Mouse (Mus musculus) olfactory bulb, adult 2 months (tissue): ENCODE results near the gene Nup93. TPM values are rescaled to one million over a fixed set of nuclear protein-coding genes. Genes with fewer than 3 reads are reported as not detected.
A peak's percentile ranks its signal among the peaks of the same experiment; 100 is the strongest.

Experiments
- H3K27ac ChIP-seq: fragments of 200-500 bp; 2 replicates; pipeline ENCODE4 v1.5.1; 2012; ENCODE audit warnings: low read depth, low read length; ENCODE audit not compliant: insufficient read depth
- H3K4me1 ChIP-seq: fragments of 200-500 bp; 2 replicates; pipeline ENCODE4 v1.6.1; 2012; ENCODE audit warnings: low read length; ENCODE audit not compliant: control insufficient read depth, insufficient read depth
- H3K4me3 ChIP-seq: fragments of 200-500 bp; 2 replicates; pipeline ENCODE4 v1.5.1; 2012; ENCODE audit warnings: mild to moderate bottlenecking, low read depth, low read length, moderate library complexity; ENCODE audit not compliant: insufficient read depth
- CTCF ChIP-seq: fragments of 200-500 bp; IDR thresholded peaks from 2 replicates; pipeline ENCODE4 v1.5.1; 2012; ENCODE audit warnings: low read depth, mild to moderate bottlenecking, low read length, moderate library complexity; ENCODE audit not compliant: insufficient read depth
- POLR2A ChIP-seq: fragments of 200-500 bp; IDR thresholded peaks from 2 replicates; pipeline ENCODE4 v1.6.1; 2012; ENCODE audit warnings: mild to moderate bottlenecking, low read depth, low read length, moderate library complexity; ENCODE audit not compliant: insufficient read depth
- WGBS: fragments of 180-500 bp; shearing (Covaris S2); methylation state at CpG from one replicate; pipeline ENCODE4 v1.1.7; 2018; 5-methylcytosine and 5-hydroxymethylcytosine counted together
- polyA plus RNA-seq: library from polyadenylated mRNA; stranded (reverse); fragments of >200 nt; gene quantifications from 2 replicates; pipeline ENCODE4 v1.2.4, GENCODE M21; 2012; ENCODE audit warnings: low replicate concordance; ENCODE audit not compliant: missing spikeins, insufficient read depth, insufficient read length

Nup93 gene
- polyA plus RNA-seq, 1 experiment, result not detected

DNA sequence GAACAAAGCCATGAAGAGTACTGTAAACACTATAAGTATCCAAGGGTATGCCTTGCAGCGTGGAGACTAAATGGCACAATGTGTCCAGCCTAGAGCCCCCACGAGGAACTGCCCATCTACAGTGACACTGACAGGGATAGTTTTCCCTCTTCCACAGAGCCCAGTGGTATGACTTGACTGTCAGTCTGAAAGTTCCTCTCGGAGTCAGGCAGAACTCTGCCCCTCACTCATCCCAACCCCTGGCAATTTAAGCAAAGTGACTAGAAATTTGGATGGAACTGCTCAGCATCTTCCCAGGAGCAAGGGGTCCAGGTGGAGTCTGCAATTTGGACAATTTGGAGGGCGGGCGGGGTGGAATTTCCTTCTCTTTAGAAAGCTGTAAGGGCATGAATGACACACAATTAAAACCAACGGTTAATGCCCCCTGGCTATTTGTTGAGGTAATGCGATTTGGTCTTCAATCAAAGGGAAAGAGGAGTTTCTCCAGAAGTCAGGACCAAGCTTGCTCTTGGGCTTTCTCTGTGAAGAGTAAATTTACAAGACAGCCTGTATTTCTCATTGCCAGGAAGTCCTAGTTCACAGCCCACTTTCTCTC is 39.6 kb upstream of the Nup93 start:
- H3K4me3 ChIP-seq, result no peak overlapping the region
- 62% methylated on average over 7 of the region's 7 CpGs for WGBS
- TF ChIP-seq CTCF (no peak), POLR2A (no peak)
- H3K4me1 ChIP-seq, result peaks cover 23% of the 10 kb centered on the region
- H3K27ac ChIP-seq, result no peak overlapping the region

DNA sequence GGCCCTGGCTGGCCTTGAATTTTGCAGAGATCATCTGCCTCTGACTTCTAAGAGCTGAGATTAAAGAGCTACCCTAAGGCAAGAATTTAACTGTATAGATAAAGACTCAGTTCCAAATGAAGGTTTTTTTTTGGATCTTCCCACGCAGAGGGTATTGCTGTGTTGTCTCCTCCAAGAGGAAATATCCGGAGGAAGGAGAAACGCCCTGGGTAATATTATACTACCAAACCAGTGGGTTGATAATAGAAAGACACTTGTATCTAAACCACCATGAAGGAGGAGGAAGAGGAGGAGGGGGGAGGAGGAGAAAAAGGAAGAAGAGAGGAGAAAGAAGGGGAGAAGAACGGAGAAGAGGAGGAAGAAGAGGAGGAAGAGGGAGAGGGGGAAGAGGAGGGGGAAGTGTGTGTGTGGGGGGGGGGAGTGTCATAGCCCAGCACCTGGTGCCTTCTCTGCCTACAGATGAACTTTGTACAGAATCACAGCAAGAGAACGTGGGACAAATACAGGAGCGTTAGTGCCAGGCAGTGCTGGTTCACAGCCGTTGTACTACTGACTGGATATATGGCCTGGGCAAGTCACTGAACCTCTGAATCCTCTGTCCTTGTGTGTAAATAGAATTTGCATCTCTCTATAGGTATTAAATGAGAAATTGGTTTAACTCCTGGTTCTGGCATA is 36.5 kb upstream of the Nup93 start:
- peak overlapping the region; percentile 83; the same call in 1 of the 2 replicates for H3K27ac ChIP-seq
- peaks cover 16% of the 10 kb centered on the region for H3K4me1 ChIP-seq
- TF ChIP-seq POLR2A (no peak), CTCF (no peak)
- WGBS, result 50% methylated on average over 7 of the region's 7 CpGs
- no peak overlapping the region for H3K4me3 ChIP-seq

DNA sequence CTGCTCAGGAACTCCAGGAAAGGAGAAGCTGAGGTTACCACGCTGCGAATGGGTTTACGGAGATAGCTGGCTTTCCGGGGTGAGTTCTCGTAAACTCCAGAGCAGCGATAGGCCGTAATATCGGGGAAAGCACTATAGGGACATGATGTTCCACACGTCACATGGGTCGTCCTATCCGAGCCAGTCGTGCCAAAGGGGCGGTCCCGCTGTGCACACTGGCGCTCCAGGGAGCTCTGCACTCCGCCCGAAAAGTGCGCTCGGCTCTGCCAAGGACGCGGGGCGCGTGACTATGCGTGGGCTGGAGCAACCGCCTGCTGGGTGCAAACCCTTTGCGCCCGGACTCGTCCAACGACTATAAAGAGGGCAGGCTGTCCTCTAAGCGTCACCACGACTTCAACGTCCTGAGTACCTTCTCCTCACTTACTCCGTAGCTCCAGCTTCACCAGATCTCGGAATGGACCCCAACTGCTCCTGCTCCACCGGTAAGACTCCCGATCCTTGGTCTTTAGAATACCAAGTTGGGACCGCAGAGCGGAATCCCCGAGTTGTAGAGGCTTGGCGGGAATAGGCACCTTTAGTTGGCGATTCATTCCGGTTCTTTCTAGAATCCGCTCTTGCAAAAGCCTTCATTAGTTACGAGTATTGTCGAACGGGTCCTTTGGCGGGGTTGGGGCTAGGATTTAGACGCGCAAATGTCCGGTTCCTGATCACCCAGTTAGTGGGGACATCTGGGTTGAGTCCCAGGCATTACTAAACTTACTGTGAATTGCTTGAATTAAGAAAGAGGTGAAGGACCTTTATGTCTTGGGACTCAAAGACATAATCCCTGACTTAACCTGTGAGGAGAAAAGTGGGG is 35.3 kb upstream of the Nup93 start, which contains the start of gene Mt1:
Gene Mt1 (plus strand): TSS at position 226 of the 856 bp plus-strand sequence.
- under 1% methylated on average over 50 of the region's 50 CpGs for WGBS
- peak within 1 kb of the TSS; percentile 75 for H3K4me3 ChIP-seq
- H3K27ac ChIP-seq, result peak within 1 kb of the TSS; percentile 89
- H3K4me1 ChIP-seq, result peaks cover 16% of the 10 kb centered on the region
- TF ChIP-seq POLR2A (peak; percentile 92), CTCF (no peak)

DNA sequence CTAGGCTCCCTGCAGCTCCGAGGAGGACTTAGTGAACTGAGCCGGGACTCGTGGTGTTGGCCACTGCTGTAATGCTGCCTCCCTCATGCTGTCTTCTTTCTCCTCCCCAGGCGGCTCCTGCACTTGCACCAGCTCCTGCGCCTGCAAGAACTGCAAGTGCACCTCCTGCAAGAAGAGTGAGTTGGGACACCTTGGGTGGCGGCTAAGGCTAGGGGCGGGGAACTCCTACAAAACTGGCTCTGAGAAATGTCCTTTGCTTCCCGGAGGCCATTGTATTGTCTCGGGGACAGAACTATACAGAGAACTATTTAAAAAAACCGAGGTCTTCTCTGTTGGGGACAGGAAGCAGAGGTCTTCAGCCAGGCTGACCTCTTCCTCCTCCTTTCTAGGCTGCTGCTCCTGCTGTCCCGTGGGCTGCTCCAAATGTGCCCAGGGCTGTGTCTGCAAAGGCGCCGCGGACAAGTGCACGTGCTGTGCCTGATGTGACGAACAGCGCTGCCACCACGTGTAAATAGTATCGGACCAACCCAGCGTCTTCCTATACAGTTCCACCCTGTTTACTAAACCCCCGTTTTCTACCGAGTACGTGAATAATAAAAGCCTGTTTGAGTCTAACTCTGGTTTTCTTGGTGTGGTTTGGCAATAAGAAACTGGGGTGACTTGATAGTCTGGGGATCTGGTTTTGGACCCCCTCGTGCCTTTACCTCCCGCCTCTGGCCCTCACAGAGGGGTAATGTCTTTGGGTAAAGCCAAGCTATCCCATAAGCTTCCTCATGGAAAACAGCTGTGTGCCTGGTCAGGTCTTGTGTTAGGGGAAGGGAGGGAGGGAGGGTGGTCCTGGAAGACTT is 34.4 kb upstream of the Nup93 start:
- peak overlapping the region; percentile 75 for H3K4me3 ChIP-seq
- H3K4me1 ChIP-seq, result peaks cover 19% of the 10 kb centered on the region
- WGBS, result 5% methylated on average over 25 of the region's 25 CpGs
- peak overlapping the region; percentile 89 for H3K27ac ChIP-seq
- TF ChIP-seq CTCF (no peak), POLR2A (no peak)

DNA sequence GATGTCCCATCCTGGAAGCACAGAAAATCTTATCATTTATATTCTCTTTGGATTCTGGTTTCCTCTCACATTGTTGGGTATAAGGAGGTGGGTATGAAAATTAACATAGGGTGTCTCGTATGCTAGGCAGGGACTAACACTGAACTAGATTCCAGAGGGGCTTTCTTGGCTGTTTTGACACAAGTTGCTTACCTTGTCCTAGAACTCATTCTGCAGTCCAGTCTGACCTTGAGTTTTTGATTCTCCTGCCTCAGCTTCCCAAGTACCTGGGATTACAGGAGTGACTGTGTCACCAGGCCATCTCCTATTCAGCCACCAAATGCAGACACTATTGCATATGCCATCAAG is 33.8 kb upstream of the Nup93 start:
- peaks cover 19% of the 10 kb centered on the region for H3K4me1 ChIP-seq
- TF ChIP-seq CTCF (no peak), POLR2A (no peak)
- 91% methylated on average over 1 of the region's 1 CpGs for WGBS
- H3K4me3 ChIP-seq, result peak overlapping the region; percentile 75; the same call in 1 of the 2 replicates
- 0 out of 2 replicates have a peak overlapping the region, but pooled peaks have one; percentile 17 for H3K27ac ChIP-seq

DNA sequence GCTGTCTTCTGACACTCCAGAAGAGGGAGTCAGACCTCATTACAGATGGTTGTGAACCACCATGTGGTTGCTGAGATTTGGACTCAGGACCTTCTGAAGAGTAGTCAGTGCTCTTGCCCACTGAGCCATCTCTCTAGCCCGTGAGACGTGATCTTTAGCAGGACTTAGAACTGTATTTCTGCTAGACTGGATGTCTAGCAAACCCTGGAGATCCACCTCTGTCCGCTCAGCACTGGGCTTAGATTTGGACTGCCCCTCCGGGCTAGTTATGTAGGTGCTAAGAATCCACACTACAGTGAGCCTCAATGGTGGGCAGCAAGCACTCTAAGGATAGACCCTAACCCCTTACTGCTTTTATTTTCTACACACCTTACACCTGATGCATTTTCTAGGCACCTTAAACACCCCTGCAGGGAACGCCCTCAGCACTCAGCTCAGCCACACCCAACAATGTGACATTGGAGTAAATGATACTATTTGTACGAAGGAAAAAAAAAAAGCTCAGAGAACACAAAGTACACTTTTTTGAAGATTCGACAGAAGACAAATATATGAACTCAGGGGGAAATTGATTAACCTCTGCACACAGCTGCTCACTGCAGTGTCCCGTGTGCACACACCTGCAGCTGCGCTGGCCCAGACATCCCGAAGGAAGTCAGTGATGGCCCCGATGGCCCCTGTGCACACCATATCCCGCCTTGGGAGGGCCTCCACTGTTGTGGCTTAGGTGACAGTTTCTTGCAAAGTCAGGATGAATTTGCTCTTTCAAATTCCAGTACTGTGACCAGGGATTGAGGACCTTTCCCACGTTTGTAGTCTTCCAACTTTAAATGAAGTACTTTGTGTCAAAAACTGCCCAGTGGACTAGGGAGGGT is 32.1 kb upstream of the Nup93 start:
- WGBS, result 80% methylated on average over 13 of the region's 13 CpGs
- no peak for TF ChIP-seq POLR2A
- no peak for TF ChIP-seq CTCF
- Histone ChIP-seq H3K27ac (0 out of 2 replicates have a peak overlapping the region, but pooled peaks have one; percentile 53), H3K4me1 (peaks cover 29% of the 10 kb centered on the region), H3K4me3 (no peak overlapping the region)

DNA sequence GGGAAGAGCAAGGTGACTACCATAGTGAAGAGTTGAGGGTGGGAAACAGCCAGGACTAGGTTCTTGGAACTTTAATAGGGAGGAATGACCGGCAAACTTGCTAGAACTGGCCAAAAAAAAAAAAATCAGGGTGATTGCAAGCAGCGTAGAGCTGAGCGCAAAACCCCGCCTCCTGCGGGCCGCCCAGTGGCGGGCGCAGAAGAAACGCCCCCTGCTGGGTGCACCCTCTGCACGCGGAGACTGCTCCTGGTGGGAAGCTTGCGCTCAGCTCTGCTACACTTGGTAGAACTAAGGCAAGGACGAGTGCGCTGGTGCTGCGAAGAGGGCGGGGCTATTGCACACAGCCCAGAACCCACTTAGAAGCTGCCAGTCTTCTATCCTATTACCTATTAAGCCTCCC is 31.2 kb upstream of the Nup93 start:
- peaks cover 29% of the 10 kb centered on the region for H3K4me1 ChIP-seq
- TF ChIP-seq CTCF (peak; percentile 75), POLR2A (no peak)
- H3K4me3 ChIP-seq, result peak overlapping the region; percentile 22

More for the DNA sequence above, 31.2 kb upstream of the Nup93 start:
- WGBS, result under 1% methylated on average over 16 of the region's 16 CpGs
- peak overlapping the region; percentile 53; the same call in 1 of the 2 replicates for H3K27ac ChIP-seq
